Mouse (Mus musculus) kidney, embryonic 16.5 days (tissue): ENCODE results near the gene Lrrc57. TPM values are rescaled to one million over a fixed set of nuclear protein-coding genes. Genes with fewer than 3 reads are reported as not detected.

Source experiments
- ATAC-seq: fragments of 200-750 bp; cut with Nextera tagmentation; 2 replicates; pipeline ENCODE4 v1.8.0; 2017; ENCODE audit warnings: moderate TSS enrichment; ENCODE audit not compliant: low FRiP score, low TSS enrichment
- H3K27ac ChIP-seq: fragments of 300-500 bp; sonication (generic); 2 replicates; pipeline ENCODE4 v1.5.1; 2014; ENCODE audit warnings: low read length
- H3K27me3 ChIP-seq: fragments of 300-500 bp; sonication (generic); 2 replicates; pipeline ENCODE4 v1.6.1; 2014; ENCODE audit warnings: low read length, control low read depth, mixed read lengths; ENCODE audit not compliant: insufficient read depth
- H3K36me3 ChIP-seq: fragments of 300-500 bp; sonication (generic); 2 replicates; pipeline ENCODE4 v1.6.1; 2014; ENCODE audit warnings: low read length, control low read depth, mixed read lengths; ENCODE audit not compliant: insufficient read depth
- H3K4me1 ChIP-seq: fragments of 300-500 bp; sonication (generic); 2 replicates; pipeline ENCODE4 v1.6.1; 2014; ENCODE audit warnings: low read length, control low read depth, mixed read lengths; ENCODE audit not compliant: insufficient read depth
- H3K4me2 ChIP-seq: fragments of 300-500 bp; sonication (generic); replicated peaks from 2 replicates; pipeline ENCODE4 v1.6.1; 2014; ENCODE audit warnings: low read depth, low read length
- H3K4me3 ChIP-seq: fragments of 300-500 bp; sonication (generic); 2 replicates; pipeline ENCODE4 v1.5.1; 2014; ENCODE audit warnings: mild to moderate bottlenecking, low read length
- H3K9ac ChIP-seq: fragments of 300-500 bp; sonication (generic); replicated peaks from 2 replicates; pipeline ENCODE4 v1.6.1; 2014; ENCODE audit warnings: low read length
- H3K9me3 ChIP-seq: fragments of 300-500 bp; sonication (generic); 2 replicates; pipeline ENCODE4 v1.6.1; 2016; ENCODE audit warnings: low read length, control low read depth
- WGBS: fragments of 180-500 bp; shearing (Covaris S2); extraction: QIAGEN DNeasy Blood & Tissue Kit; methylation state at CpG from one replicate; pipeline ENCODE4 v1.1.7; 2014; 5-methylcytosine and 5-hydroxymethylcytosine counted together
- polyA plus RNA-seq: library from polyadenylated mRNA; unstranded; fragments of >200 nt; fragmentation: Nextera tagmentation; extraction: Ambion mirVana; gene quantifications from 2 replicates; pipeline ENCODE4 v1.2.1, GENCODE M21; 2015

Gene Lrrc57
- polyA plus RNA-seq, result 23.1 and 24.8 TPM in 2 replicates

DNA sequence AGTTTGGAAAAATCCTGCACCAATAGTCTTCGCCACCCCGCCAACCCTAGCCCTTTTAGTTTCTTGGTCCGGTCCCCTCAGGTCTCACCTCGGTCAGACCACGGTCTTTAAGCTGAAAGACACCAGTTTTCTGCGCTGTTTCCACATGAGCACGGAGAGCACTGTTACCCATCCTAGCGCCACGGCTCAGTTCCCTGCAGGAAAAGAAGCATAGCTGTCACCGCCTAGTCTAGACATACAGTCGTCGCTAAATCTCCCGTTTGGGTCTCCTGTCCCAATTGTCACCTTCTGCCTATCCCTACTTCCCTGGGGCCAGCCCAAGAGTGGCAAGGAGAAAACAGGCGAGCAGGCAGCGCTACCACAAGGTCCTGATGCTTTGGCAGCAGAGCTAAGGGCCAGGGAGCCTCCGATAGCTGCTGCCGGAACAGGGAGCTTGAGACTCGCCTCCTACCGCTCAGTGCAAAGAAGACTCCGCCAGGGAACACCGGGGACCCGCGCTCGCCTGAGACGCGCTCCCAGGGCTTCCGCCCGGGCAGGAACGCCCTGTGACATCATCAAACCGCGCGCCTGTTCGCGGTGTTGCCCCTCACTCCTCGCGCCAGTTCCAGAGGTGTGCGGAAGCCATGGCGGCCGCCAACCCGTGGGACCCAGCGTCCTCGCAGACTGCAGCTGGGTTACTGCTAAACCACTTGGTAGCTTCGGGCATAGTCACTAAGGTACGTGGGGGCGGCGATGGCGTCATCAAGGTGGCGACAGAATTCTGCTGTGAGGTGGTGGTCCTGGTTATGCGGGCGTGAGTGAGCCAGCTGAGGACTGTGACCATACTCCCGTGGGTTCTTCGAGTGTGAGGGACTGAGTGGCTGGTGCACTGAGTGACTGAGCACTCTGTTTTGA, at the start of gene Lrrc57, which contains the start of gene Haus2:
Gene Lrrc57 (minus strand): TSS at position 691 of the 894 bp plus-strand sequence.
Gene Haus2 (plus strand): TSS at position 554 of the 894 bp plus-strand sequence.
- under 1% methylated on average over 52 of the region's 52 CpGs for WGBS

DNA sequence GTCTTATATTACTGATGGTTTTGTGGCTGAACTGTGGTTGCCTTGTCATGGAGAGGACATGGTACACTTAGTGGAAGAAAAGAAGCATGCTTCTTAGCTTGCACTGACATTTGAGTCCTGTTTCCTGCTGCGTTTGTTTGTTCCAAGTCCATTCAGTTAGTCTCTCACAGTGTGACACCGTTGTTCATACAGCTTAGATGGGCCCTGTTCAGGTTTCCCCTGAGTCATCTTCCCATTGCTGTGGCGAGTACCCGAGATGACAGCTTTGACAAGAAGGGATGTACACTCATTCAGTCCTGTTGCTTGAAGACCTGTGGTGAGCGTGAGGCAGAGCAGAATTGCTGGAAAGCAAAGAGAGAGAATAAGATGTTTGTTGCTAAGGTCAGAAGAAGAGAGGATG, 49.2 kb upstream of the Lrrc57 start:
- ATAC-seq, result no peak
- WGBS, result 72% methylated on average over 5 of the region's 5 CpGs

More for the DNA sequence above, at the start of gene Lrrc57, which contains the start of gene Haus2:
- peak within 1 kb of the TSS; percentile 86 for H3K4me3 ChIP-seq
- peaks cover 18% of the 10 kb centered on the region for H3K4me1 ChIP-seq
- peak; percentile 97 for ATAC-seq
- peaks cover 7% of the 10 kb centered on the region; the same call in 1 of the 2 replicates for H3K36me3 ChIP-seq
- peak within 1 kb of the TSS; percentile 87 for H3K9ac ChIP-seq
- no peaks in the 10 kb centered on the region for H3K9me3 ChIP-seq
- H3K4me2 ChIP-seq, result peak within 1 kb of the TSS; percentile 80
- no peaks in the 10 kb centered on the region for H3K27me3 ChIP-seq
- H3K27ac ChIP-seq, result peak within 1 kb of the TSS; percentile 87

DNA sequence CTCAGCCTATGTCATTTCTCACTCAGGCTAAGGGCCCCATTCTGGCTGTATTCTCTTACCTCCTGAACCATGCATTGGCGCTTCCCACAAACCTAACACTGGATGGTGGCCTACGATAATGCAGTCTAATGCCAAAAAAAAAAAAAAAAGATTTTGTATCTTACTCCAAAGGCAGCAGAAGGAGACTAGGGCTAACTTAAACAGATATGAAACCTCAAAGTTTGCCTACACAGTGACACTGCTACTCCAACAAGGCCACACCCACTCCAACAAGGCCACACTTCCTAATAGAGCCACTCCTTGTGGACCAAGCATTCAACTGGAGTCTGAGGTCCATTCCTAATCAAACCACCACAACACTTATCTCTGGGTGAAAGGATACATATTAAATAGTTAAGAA, 47.4 kb upstream of the Lrrc57 start:
- H3K9ac ChIP-seq, result no peak overlapping the region
- 95% methylated on average over 2 of the region's 2 CpGs for WGBS
- H3K4me2 ChIP-seq, result no peak overlapping the region
- no peaks in the 10 kb centered on the region for H3K4me1 ChIP-seq
- H3K27ac ChIP-seq, result no peak overlapping the region
- H3K9me3 ChIP-seq, result no peaks in the 10 kb centered on the region
- no peaks in the 10 kb centered on the region for H3K36me3 ChIP-seq
- ATAC-seq, result no peak
- H3K4me3 ChIP-seq, result no peak overlapping the region
- no peaks in the 10 kb centered on the region for H3K27me3 ChIP-seq

More for the DNA sequence above, 49.2 kb upstream of the Lrrc57 start:
- Histone ChIP-seq H3K4me3 (no peak overlapping the region), H3K36me3 (no peaks in the 10 kb centered on the region), H3K4me2 (no peak overlapping the region), H3K27me3 (no peaks in the 10 kb centered on the region), H3K9me3 (no peaks in the 10 kb centered on the region), H3K27ac (no peak overlapping the region), H3K9ac (no peak overlapping the region), H3K4me1 (peaks cover 1% of the 10 kb centered on the region; the same call in 1 of the 2 replicates)

DNA sequence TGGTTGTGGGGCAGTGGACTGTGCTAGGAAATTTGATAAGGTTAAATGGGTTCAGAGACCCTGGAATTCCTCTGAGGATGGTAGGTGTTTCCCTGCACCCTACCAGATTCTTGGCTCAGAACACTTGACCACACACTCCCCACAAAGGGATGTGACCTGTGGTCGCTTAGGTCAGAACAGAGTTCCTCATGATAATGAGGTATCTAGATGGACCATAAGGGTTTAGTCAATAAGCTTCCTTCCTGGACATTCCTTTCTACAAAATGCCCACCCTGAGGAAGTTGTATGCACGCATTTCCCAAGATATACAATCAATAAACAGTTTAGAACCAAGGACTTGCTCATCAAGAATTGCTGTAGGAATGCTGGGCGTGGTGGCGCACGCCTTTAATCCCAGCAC, 46.6 kb upstream of the Lrrc57 start:
- H3K27me3 ChIP-seq, result no peaks in the 10 kb centered on the region
- H3K4me1 ChIP-seq, result no peaks in the 10 kb centered on the region
- no peaks in the 10 kb centered on the region for H3K9me3 ChIP-seq
- H3K27ac ChIP-seq, result no peak overlapping the region
- H3K36me3 ChIP-seq, result no peaks in the 10 kb centered on the region
- no peak overlapping the region for H3K4me3 ChIP-seq
- no peak for ATAC-seq
- WGBS, result 90% methylated on average over 5 of the region's 5 CpGs
- H3K9ac ChIP-seq, result no peak overlapping the region
- H3K4me2 ChIP-seq, result no peak overlapping the region

DNA sequence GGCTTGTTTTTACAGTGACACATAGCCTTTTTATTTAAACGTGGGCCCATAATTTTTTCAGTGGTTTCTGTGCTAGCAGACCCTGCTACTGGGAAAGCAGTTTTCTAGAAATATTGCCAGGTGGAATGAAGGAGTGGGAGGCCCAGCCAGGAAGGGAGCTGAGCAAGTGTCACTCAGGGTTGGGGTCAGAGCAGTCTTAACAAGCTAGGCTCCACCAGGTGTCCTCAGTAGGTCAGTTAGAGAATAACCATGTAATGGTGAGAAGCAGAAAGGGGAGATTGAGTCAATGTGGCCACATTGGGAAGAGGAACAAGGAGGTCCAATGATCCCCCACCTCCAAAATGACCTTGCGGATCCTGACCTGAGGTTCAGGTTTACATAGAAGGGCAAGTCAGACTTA, 45.4 kb upstream of the Lrrc57 start:
- no peaks in the 10 kb centered on the region for H3K27me3 ChIP-seq
- no peak overlapping the region for H3K9ac ChIP-seq
- no peak overlapping the region for H3K4me3 ChIP-seq
- H3K9me3 ChIP-seq, result no peaks in the 10 kb centered on the region
- H3K27ac ChIP-seq, result no peak overlapping the region
- H3K4me2 ChIP-seq, result no peak overlapping the region
- no peaks in the 10 kb centered on the region for H3K4me1 ChIP-seq
- WGBS, result 66% methylated on average over 2 of the region's 2 CpGs
- no peaks in the 10 kb centered on the region for H3K36me3 ChIP-seq
- no peak for ATAC-seq

DNA sequence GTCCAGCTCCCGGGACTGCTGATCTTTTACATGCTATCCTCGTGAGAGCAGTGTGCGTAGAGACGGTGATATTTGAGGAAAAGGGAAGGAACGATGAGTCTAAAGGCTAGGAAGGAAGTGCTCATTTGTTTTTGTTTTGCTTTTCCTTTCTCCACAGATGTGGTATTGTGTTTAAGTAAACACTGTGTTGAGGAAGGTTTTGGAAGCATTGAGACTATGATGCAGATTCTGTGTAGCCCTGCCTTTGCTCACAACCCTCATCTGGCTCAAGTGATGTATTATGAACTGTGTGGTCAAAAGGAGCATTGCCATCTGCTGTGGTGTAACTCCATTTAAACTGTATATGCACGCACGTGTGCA, 43.6 kb upstream of the Lrrc57 start:
- WGBS, result 80% methylated on average over 7 of the region's 7 CpGs
- H3K27me3 ChIP-seq, result no peaks in the 10 kb centered on the region
- no peaks in the 10 kb centered on the region for H3K36me3 ChIP-seq
- H3K4me3 ChIP-seq, result no peak overlapping the region
- H3K9ac ChIP-seq, result no peak overlapping the region
- H3K9me3 ChIP-seq, result no peaks in the 10 kb centered on the region
- no peak overlapping the region for H3K4me2 ChIP-seq
- ATAC-seq, result no peak
- H3K27ac ChIP-seq, result peak overlapping the region; percentile 46; the same call in 1 of the 2 replicates
- no peaks in the 10 kb centered on the region for H3K4me1 ChIP-seq

DNA sequence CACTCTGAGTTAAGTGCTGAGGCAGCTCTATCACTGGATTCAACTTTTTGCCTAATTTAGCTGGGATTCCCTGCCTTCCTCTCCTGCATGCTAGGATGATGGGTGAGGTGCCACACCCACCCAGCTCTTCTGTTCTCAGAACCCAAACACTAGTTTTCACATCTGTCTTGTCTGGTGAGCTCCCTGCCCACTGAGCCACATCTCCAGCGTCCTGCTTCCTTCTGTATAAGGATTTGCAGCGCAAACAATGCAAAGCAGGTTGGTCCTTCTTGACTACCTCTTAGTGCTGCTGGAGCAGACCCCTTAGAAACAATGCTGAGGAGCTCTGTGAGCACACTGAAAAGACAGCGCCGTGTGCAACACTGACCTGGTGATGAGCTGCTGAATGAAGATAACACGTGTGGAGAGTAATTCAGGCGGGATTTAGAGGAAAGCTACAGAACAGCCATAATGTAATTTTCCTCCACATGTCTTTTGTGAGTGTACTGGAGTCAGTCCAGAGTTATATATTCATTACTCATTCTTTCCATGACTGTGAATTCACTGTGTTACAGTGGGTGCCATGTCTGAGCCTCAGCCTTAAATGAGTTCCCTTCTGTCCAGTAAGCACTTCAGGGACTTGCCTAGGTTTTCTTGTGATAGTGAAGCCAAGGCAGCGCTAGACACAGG, 43.1 kb upstream of the Lrrc57 start:
- Histone ChIP-seq H3K9me3 (no peaks in the 10 kb centered on the region), H3K4me2 (no peak overlapping the region), H3K4me1 (no peaks in the 10 kb centered on the region), H3K4me3 (no peak overlapping the region), H3K27me3 (no peaks in the 10 kb centered on the region), H3K36me3 (no peaks in the 10 kb centered on the region), H3K27ac (peak overlapping the region; percentile 60; the same call in 1 of the 2 replicates), H3K9ac (no peak overlapping the region)
- 77% methylated on average over 7 of the region's 7 CpGs for WGBS
- ATAC-seq, result no peak

DNA sequence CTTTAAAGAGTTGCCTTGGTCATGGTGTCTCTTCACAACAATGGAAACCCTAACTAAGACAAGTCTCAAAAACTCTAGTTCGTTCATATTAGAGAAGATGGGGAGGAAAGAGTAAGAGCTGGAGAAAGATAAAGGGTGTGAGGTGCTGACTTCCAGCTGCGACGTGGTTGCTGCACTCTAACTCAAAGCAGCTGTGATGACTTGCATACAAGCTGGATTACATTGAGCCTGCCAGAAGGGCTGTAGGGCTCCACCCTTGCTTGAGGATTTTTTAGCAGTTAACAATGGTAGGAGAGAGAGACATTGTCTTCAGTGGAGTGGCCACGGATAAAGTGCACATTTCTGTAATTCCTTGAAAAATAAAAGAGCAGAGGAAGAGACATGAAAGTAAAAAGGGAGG, 37.5 kb upstream of the Lrrc57 start:
- Histone ChIP-seq H3K4me3 (no peak overlapping the region), H3K4me2 (no peak overlapping the region), H3K27me3 (no peaks in the 10 kb centered on the region), H3K27ac (no peak overlapping the region), H3K9me3 (no peaks in the 10 kb centered on the region), H3K4me1 (0 out of 2 replicates have a peak, but pooled peaks cover 3% of the 10 kb centered on the region), H3K36me3 (no peaks in the 10 kb centered on the region), H3K9ac (no peak overlapping the region)
- ATAC-seq, result no peak
- 76% methylated on average over 4 of the region's 4 CpGs for WGBS

DNA sequence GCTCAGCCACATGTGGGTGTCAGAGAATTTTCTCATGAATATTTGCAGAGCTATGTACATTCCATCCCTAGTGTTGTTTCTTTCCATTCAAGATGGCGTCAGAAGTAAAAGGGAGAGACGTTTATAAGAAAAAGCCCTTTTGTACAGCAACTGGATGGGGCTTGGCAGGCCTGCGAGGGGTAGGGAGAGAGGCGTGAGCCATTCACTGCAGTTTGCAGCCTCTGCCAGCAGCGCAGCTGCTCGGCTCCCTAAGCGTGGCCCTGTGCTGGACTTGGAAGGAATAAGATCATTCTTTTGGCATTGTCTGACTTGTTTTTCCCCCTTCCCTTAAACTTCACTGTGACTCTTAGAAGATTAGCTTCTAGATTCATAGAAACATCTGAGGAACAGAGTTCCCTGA, 34.5 kb upstream of the Lrrc57 start:
- H3K9ac ChIP-seq, result no peak overlapping the region
- H3K27ac ChIP-seq, result no peak overlapping the region
- H3K4me1 ChIP-seq, result 0 out of 2 replicates have a peak, but pooled peaks cover 3% of the 10 kb centered on the region
- H3K36me3 ChIP-seq, result no peaks in the 10 kb centered on the region
- H3K4me2 ChIP-seq, result no peak overlapping the region
- no peaks in the 10 kb centered on the region for H3K9me3 ChIP-seq
- no peaks in the 10 kb centered on the region for H3K27me3 ChIP-seq
- 73% methylated on average over 7 of the region's 7 CpGs for WGBS
- no peak overlapping the region for H3K4me3 ChIP-seq
- no peak for ATAC-seq
